ENCODE assay signal across 11 mouse cellular contexts in genomic region chr6:88524056-88524455, GRCm38 (mm10).
"Had no signal": no experiment of that assay in that cellular context is flagged by ENCODE, and none has a peak within 500 bp of the region (broad histone marks: within the 10 kb centered on the region; RNA-seq: fewer than 3 reads in every experiment).

No protein-coding gene starts in this region.

- DNase-seq: kidney, adult 18-20 months; kidney, adult 9 months; kidney, postnatal 14 days; kidney, postnatal 4 days; left cerebral cortex, postnatal 4 days; liver, postnatal 0 days; lung, embryonic 14.5 days; thymus, adult 2 months; thymus, postnatal 14 days had no signal

- ATAC-seq: liver, postnatal 0 days; lung, postnatal 0 days; midbrain, embryonic 15.5 days had no signal
